Mouse (Mus musculus) lung, postnatal 0 days (tissue): ENCODE data around the gene Tmc1.

ENCODE experiments used
- CTCF ChIP-seq: IDR thresholded peaks from 2 replicates; pipeline ENCODE4 v1.5.1; 2016; ENCODE audit warnings: antibody characterized with exemption, mild to moderate bottlenecking
- EP300 ChIP-seq: IDR thresholded peaks from 2 replicates; pipeline ENCODE4 v1.6.1; 2016; ENCODE audit warnings: antibody characterized with exemption, mild to moderate bottlenecking, control low read depth

- TF ChIP-seq CTCF, result no peak
- no peak for TF ChIP-seq EP300
These were observed 43.6 kb downstream of the Tmc1 start for GRCm38 (mm10) chr19:20910356-20910755.
